Mouse (Mus musculus) myocyte (in vitro differentiated cells): ENCODE results near the gene Chic1. TPM values are rescaled to one million over a fixed set of nuclear protein-coding genes. Genes with fewer than 3 reads are reported as not detected.

Experiments used
- H3K27me3 ChIP-seq: one replicate; pipeline ENCODE4 v1.6.1; 2011; ENCODE audit not compliant: control insufficient read depth, insufficient read depth, insufficient read length
- H3K36me3 ChIP-seq: one replicate; pipeline ENCODE4 v1.6.1; 2011; ENCODE audit not compliant: control insufficient read depth, insufficient read depth
- H3K4me2 ChIP-seq: one replicate; pipeline ENCODE4 v1.6.1; 2011; ENCODE audit warnings: low read depth, control low read depth
- H3K4me3 ChIP-seq: one replicate; pipeline ENCODE4 v1.5.1; 2011; ENCODE audit warnings: mild to moderate bottlenecking, control low read depth, moderate library complexity
- H3K79me2 ChIP-seq: one replicate; pipeline ENCODE4 v1.6.1; 2011; ENCODE audit not compliant: control insufficient read depth, insufficient read depth
- H3ac ChIP-seq: one replicate; pipeline ENCODE4 v1.6.1; 2011; ENCODE audit not compliant: control insufficient read depth, insufficient read length
- CEBPB ChIP-seq: IDR thresholded peaks from 2 replicates; pipeline ENCODE4 v1.6.1; 2011; ENCODE audit warnings: mild to moderate bottlenecking, moderate library complexity; ENCODE audit not compliant: poor library complexity, insufficient read depth, severe bottlenecking
- E2F4 ChIP-seq: IDR thresholded peaks from one replicate; pipeline ENCODE4 v1.6.1; 2011; ENCODE audit warnings: mild to moderate bottlenecking, control low read depth, moderate library complexity; ENCODE audit not compliant: insufficient read depth
- MAX ChIP-seq: IDR thresholded peaks from one replicate; pipeline ENCODE4 v1.6.1; 2011; ENCODE audit warnings: low read depth, mild to moderate bottlenecking, control low read depth
- MYOD1 ChIP-seq, 3 experiments: IDR thresholded peaks; one replicate each; pipeline ENCODE4 v1.6.1; 2011; ENCODE audit warnings: control low read depth in 2 of 3, low read depth in 2 of 3, mild to moderate bottlenecking in 2 of 3, moderate library complexity in 1 of 3; ENCODE audit not compliant: insufficient read length in 2 of 3, control insufficient read depth in 1 of 3
- MYOG ChIP-seq, 3 experiments: IDR thresholded peaks; one replicate each; pipeline ENCODE4 v1.6.1; 2011; ENCODE audit warnings: control low read depth in 2 of 3, low read depth in 2 of 3, mild to moderate bottlenecking in 2 of 3; ENCODE audit not compliant: insufficient read length in 2 of 3, control insufficient read depth in 1 of 3, insufficient read depth in 1 of 3
- POLR2A ChIP-seq: IDR thresholded peaks from one replicate; pipeline ENCODE4 v1.6.1; 2011; ENCODE audit warnings: low read depth, mild to moderate bottlenecking, control low read depth, moderate library complexity; ENCODE audit not compliant: insufficient read length
- POLR2AphosphoS2 ChIP-seq: IDR thresholded peaks from one replicate; pipeline ENCODE4 v1.6.1; 2011; ENCODE audit warnings: low read depth, control low read depth; ENCODE audit not compliant: insufficient read length
- REST ChIP-seq: IDR thresholded peaks from one replicate; pipeline ENCODE4 v1.6.1; 2011; ENCODE audit warnings: mild to moderate bottlenecking, control low read depth, moderate library complexity; ENCODE audit not compliant: insufficient read depth, insufficient read length
- SRF ChIP-seq: IDR thresholded peaks from one replicate; pipeline ENCODE4 v1.6.1; 2011; ENCODE audit warnings: low read depth; ENCODE audit not compliant: control insufficient read depth, insufficient read length
- TCF12 ChIP-seq: IDR thresholded peaks from one replicate; pipeline ENCODE4 v1.6.1; 2011; ENCODE audit warnings: mild to moderate bottlenecking, control low read depth; ENCODE audit not compliant: poor library complexity, insufficient read depth, severe bottlenecking
- TCF3 ChIP-seq: IDR thresholded peaks from one replicate; pipeline ENCODE4 v1.6.1; 2011; ENCODE audit warnings: low read depth, control low read depth; ENCODE audit not compliant: insufficient read length
- USF1 ChIP-seq: IDR thresholded peaks from one replicate; pipeline ENCODE4 v1.6.1; 2011; ENCODE audit warnings: low read depth, mild to moderate bottlenecking, control low read depth, moderate library complexity
- polyA plus RNA-seq: library from polyadenylated mRNA; unstranded; fragments of >200 nt; fragmentation: generic; extraction: Trizol; gene quantifications from one replicate; pipeline ENCODE4 v1.2.1, GENCODE M21; 2012; ENCODE audit warnings: missing spikeins

The Chic1 gene
- polyA plus RNA-seq, 1 experiment: 0.26 TPM

DNA sequence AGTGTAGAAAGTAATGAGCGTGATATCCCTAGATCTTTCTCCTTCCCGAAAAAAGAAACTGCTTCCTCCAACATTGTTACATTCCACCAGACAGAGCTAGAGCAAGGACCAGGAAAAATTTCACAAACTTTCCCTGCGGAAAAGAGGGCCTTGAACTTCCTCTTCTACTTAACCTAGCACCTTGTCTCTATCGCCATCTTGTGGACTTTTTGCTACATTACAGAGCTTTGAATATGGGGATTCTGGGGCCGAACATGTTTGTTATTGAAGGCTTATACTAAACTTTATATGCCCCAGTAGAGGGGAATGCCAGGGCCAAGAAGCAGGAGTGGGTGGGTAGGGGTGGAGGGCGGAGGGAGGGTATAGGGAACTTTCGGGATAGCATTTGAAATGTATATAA is 87.5 kb downstream of the Chic1 start:
- no peak overlapping the region for H3ac ChIP-seq
- H3K36me3 ChIP-seq: no peaks in the 10 kb centered on the region
- H3K4me3 ChIP-seq: no peak overlapping the region
- H3K4me2 ChIP-seq: no peak overlapping the region
- peaks cover 12% of the 10 kb centered on the region for H3K27me3 ChIP-seq
- TF ChIP-seq POLR2A (no peak), TCF3 (no peak), MYOD1 (IDR thresholded peaks at IDR 0.05; ENCODE audit: control insufficient read depth in 1 of 3, insufficient read length in 2 of 3, low read depth in 2 of 3) (no peak), MYOG (IDR thresholded peaks at IDR 0.05; ENCODE audit: control insufficient read depth in 1 of 3, insufficient read depth in 1 of 3, insufficient read length in 2 of 3, low read depth in 2 of 3) (no peak), MAX (no peak), USF1 (no peak), CEBPB (no peak), SRF (no peak), E2F4 (no peak), TCF12 (no peak), REST (no peak), POLR2AphosphoS2 (no peak)
- no peaks in the 10 kb centered on the region for H3K79me2 ChIP-seq

Other genes starting within 250 kb of the Chic1 start
- gene Nap1l2, start 169.8 kb upstream of the Chic1 start, polyA plus RNA-seq: 0.17 TPM
- gene Cdx4, start 35.1 kb upstream of the Chic1 start, polyA plus RNA-seq: not detected
- not detected for gene Tsx, start 58.0 kb downstream of the Chic1 start, polyA plus RNA-seq
- not detected for gene Gm26992, start 65.5 kb downstream of the Chic1 start, polyA plus RNA-seq